Mouse (Mus musculus) large intestine, adult 2 months (tissue): Measurements from ENCODE around the gene Med21. TPM values are rescaled to one million over a fixed set of nuclear protein-coding genes. Genes with fewer than 3 reads are reported as not detected.
A peak's percentile ranks its signal among the peaks of the same experiment; 100 is the strongest.

ENCODE experiments used
- DNase-seq: peaks from one replicate; pipeline ENCODE4 v3.0.0-alpha.2; 2012; ENCODE audit warnings: low read depth, low spot score
- WGBS: fragments of 180-500 bp; shearing (Covaris S2); methylation state at CpG from one replicate; pipeline ENCODE4 v1.1.7; 2018; 5-methylcytosine and 5-hydroxymethylcytosine counted together
- polyA plus RNA-seq: library from polyadenylated mRNA; depleted of rRNA; stranded (reverse); fragments of >200 nt; gene quantifications from 2 replicates; pipeline ENCODE4 v1.2.3, GENCODE M21; 2012; rRNA removed

Med21 gene
- 32.2 and 38.8 TPM in 2 replicates for polyA plus RNA-seq

GRCm38 (mm10) chr6:146642276-146643183 lies at the start of gene Med21, which contains the start of gene Tm7sf3:
TSS of gene Med21 (plus strand) at chr6:146642547.
TSS of gene Tm7sf3 (minus strand) at chr6:146642824.
- WGBS = under 1% methylated on average over 60 of the region's 60 CpGs
- peak; percentile 94 for DNase-seq

- DNase-seq = no peak
- WGBS = 90% methylated on average over 4 of the region's 4 CpGs
Measured at GRCm38 (mm10) chr6:146602601-146603000, 39.7 kb upstream of the Med21 start.

GRCm38 (mm10) chr6:146603651-146604050 lies 38.7 kb upstream of the Med21 start:
- DNase-seq = no peak
- WGBS = 82% methylated on average over 10 of the region's 10 CpGs

- 87% methylated on average over 6 of the region's 6 CpGs for WGBS
- no peak for DNase-seq
Measured at GRCm38 (mm10) chr6:146611385-146611784, 31.0 kb upstream of the Med21 start.

- WGBS = 80% methylated on average over 7 of the region's 7 CpGs
- DNase-seq = no peak
Measured at GRCm38 (mm10) chr6:146611897-146612296, 30.4 kb upstream of the Med21 start.

GRCm38 (mm10) chr6:146612736-146613135 lies 29.6 kb upstream of the Med21 start:
- no peak for DNase-seq
- 89% methylated on average over 5 of the region's 5 CpGs for WGBS

GRCm38 (mm10) chr6:146613907-146614306 lies 28.4 kb upstream of the Med21 start:
- 93% methylated on average over 5 of the region's 5 CpGs for WGBS
- DNase-seq = no peak

- no peak for DNase-seq
- 59% methylated on average over 5 of the region's 5 CpGs for WGBS
Measured at GRCm38 (mm10) chr6:146614541-146614940, 27.8 kb upstream of the Med21 start.

GRCm38 (mm10) chr6:146615891-146616290 lies 26.5 kb upstream of the Med21 start:
- DNase-seq = no peak
- WGBS = 90% methylated on average over 8 of the region's 8 CpGs

- WGBS = 57% methylated on average over 2 of the region's 2 CpGs
- no peak for DNase-seq
Measured at GRCm38 (mm10) chr6:146616670-146617069, 25.7 kb upstream of the Med21 start.

GRCm38 (mm10) chr6:146628123-146628522 lies 14.2 kb upstream of the Med21 start:
- WGBS = 70% methylated on average over 3 of the region's 3 CpGs
- DNase-seq = no peak

- 72% methylated on average over 9 of the region's 9 CpGs for WGBS
- no peak for DNase-seq
Measured at GRCm38 (mm10) chr6:146629781-146630756, 12.3 kb upstream of the Med21 start.

- 66% methylated on average over 4 of the region's 4 CpGs for WGBS
- no peak for DNase-seq
Measured at GRCm38 (mm10) chr6:146630961-146631360, 11.4 kb upstream of the Med21 start.

GRCm38 (mm10) chr6:146631847-146632246 lies 10.5 kb upstream of the Med21 start:
- DNase-seq = no peak
- WGBS = 80% methylated on average over 8 of the region's 8 CpGs

- WGBS = 89% methylated on average over 9 of the region's 9 CpGs
Measured at GRCm38 (mm10) chr6:146632403-146632802, 9.9 kb upstream of the Med21 start.

GRCm38 (mm10) chr6:146633097-146633496 lies 9.2 kb upstream of the Med21 start:
- DNase-seq = no peak
- WGBS = 63% methylated on average over 8 of the region's 8 CpGs

More at GRCm38 (mm10) chr6:146632403-146632802, 9.9 kb upstream of the Med21 start:
- no peak for DNase-seq

GRCm38 (mm10) chr6:146633629-146634014 lies 8.7 kb upstream of the Med21 start:
- DNase-seq = no peak
- 8% methylated on average over 14 of the region's 14 CpGs for WGBS

- under 1% methylated on average over 80 of the region's 82 CpGs for WGBS
Measured at GRCm38 (mm10) chr6:146634015-146634722, 8.2 kb upstream of the Med21 start.

GRCm38 (mm10) chr6:146634759-146635606 lies 7.4 kb upstream of the Med21 start:
- 66% methylated on average over 4 of the region's 4 CpGs for WGBS
- no peak for DNase-seq

More at GRCm38 (mm10) chr6:146634015-146634722, 8.2 kb upstream of the Med21 start:
- DNase-seq = no peak
